Mouse (Mus musculus) megakaryocyte, embryonic 14.5 days (primary cell): ENCODE results near the gene Glipr1l1.

ENCODE experiments used
- FLI1 ChIP-seq: IDR thresholded peaks from 2 replicates; pipeline ENCODE4 v1.6.1; 2012; ENCODE audit warnings: low read length, inconsistent platforms, mixed read lengths
- GATA1 ChIP-seq: IDR thresholded peaks from 3 replicates; pipeline ENCODE4 v1.6.1; 2012; ENCODE audit warnings: mixed read lengths, low read length, inconsistent platforms, borderline replicate concordance

- TF ChIP-seq GATA1 = no peak
- no peak for TF ChIP-seq FLI1
Observed at GRCm38 (mm10) chr10:112059702-112060582, at the start of gene Glipr1l1.
